Mouse (Mus musculus): ENCODE measurements around the gene Vwa3a. TPM values are rescaled to one million over a fixed set of nuclear protein-coding genes. Genes with fewer than 3 reads are reported as not detected.

Vwa3a gene
- polyA plus RNA-seq, 1 experiment from 2014 or later, result 0.04 TPM

- Histone ChIP-seq H3K4me3 (ENCODE audit: low read depth, low read length) (peak overlapping the region; percentile 64), H3K36me3 (ENCODE audit: control insufficient read depth, insufficient read depth, low read length) (no peaks in the 10 kb centered on the region), H3K27ac (replicated peaks; ENCODE audit: low read depth, low read length) (peak overlapping the region; percentile 82), H3K9me3 (ENCODE audit: control insufficient read depth, low read length) (no peaks in the 10 kb centered on the region), H3K4me2 (ENCODE audit: low read depth, severe bottlenecking) (peak overlapping the region; percentile 79), H3K4me1 (ENCODE audit: control insufficient read depth, insufficient read depth, low read length) (peaks cover 2% of the 10 kb centered on the region; the same call in 1 of the 2 replicates), H3K27me3 (ENCODE audit: control insufficient read depth, insufficient read depth, low read length) (no peaks in the 10 kb centered on the region), H3K9ac (ENCODE audit: low read length) (peak overlapping the region; percentile 83)
- DNase-seq (ENCODE audit: low spot score) (peak; percentile 84), ATAC-seq (ENCODE audit: insufficient number of reproducible peaks, low FRiP score, low TSS enrichment, low read depth) (peak; percentile 52)
- whole genome bisulfite sequencing, result under 1% methylated on average over 40 of the region's 40 CpGs
Observed at GRCm38 (mm10) chr7:120843037-120843621, 104.0 kb downstream of the Vwa3a start.

- ATAC-seq (ENCODE audit: insufficient number of reproducible peaks, low FRiP score, low TSS enrichment, low read depth), result no peak
Observed at GRCm38 (mm10) chr7:120843852-120844435, 104.8 kb downstream of the Vwa3a start.

GRCm38 (mm10) chr7:120844689-120845088 lies 105.6 kb downstream of the Vwa3a start:
- Histone ChIP-seq H3K27me3 (ENCODE audit: control insufficient read depth, insufficient read depth, low read length) (no peaks in the 10 kb centered on the region), H3K4me1 (ENCODE audit: control insufficient read depth, insufficient read depth, low read length) (peaks cover 2% of the 10 kb centered on the region; the same call in 1 of the 2 replicates), H3K4me3 (ENCODE audit: low read depth, low read length) (peak overlapping the region; percentile 11; the same call in 1 of the 2 replicates), H3K4me2 (ENCODE audit: low read depth, severe bottlenecking) (peak overlapping the region; percentile 79), H3K36me3 (ENCODE audit: control insufficient read depth, insufficient read depth, low read length) (no peaks in the 10 kb centered on the region), H3K9ac (ENCODE audit: low read length) (no peak overlapping the region), H3K27ac (replicated peaks; ENCODE audit: low read depth, low read length) (no peak overlapping the region), H3K9me3 (ENCODE audit: control insufficient read depth, low read length) (no peaks in the 10 kb centered on the region)
- DNase-seq (ENCODE audit: low spot score) (no peak), ATAC-seq (ENCODE audit: insufficient number of reproducible peaks, low FRiP score, low TSS enrichment, low read depth) (no peak)
- WGBS, result 12% methylated on average over 9 of the region's 9 CpGs

More at GRCm38 (mm10) chr7:120843852-120844435, 104.8 kb downstream of the Vwa3a start:
- H3K4me1 ChIP-seq (ENCODE audit: control insufficient read depth, insufficient read depth, low read length), result peaks cover 2% of the 10 kb centered on the region; the same call in 1 of the 2 replicates
- 2% methylated on average over 16 of the region's 16 CpGs for WGBS
- no peaks in the 10 kb centered on the region for H3K36me3 ChIP-seq (ENCODE audit: control insufficient read depth, insufficient read depth, low read length)
- peak overlapping the region; percentile 83 for H3K9ac ChIP-seq (ENCODE audit: low read length)
- H3K4me2 ChIP-seq (ENCODE audit: low read depth, severe bottlenecking), result peak overlapping the region; percentile 79
- H3K27ac ChIP-seq (replicated peaks; ENCODE audit: low read depth, low read length), result no peak overlapping the region
- peak overlapping the region; percentile 64 for H3K4me3 ChIP-seq (ENCODE audit: low read depth, low read length)
- no peaks in the 10 kb centered on the region for H3K9me3 ChIP-seq (ENCODE audit: control insufficient read depth, low read length)
- peak; percentile 59 for DNase-seq (ENCODE audit: low spot score)
- no peaks in the 10 kb centered on the region for H3K27me3 ChIP-seq (ENCODE audit: control insufficient read depth, insufficient read depth, low read length)

- DNase-seq (ENCODE audit: low spot score) (no peak), ATAC-seq (ENCODE audit: insufficient number of reproducible peaks, low FRiP score, low TSS enrichment, low read depth) (no peak)
- no peaks in the 10 kb centered on the region for H3K9me3 ChIP-seq (ENCODE audit: control insufficient read depth, low read length)
- H3K27me3 ChIP-seq (ENCODE audit: control insufficient read depth, insufficient read depth, low read length), result no peaks in the 10 kb centered on the region
- H3K9ac ChIP-seq (ENCODE audit: low read length), result no peak overlapping the region
- H3K36me3 ChIP-seq (ENCODE audit: control insufficient read depth, insufficient read depth, low read length), result no peaks in the 10 kb centered on the region
- WGBS, result 89% methylated on average over 3 of the region's 3 CpGs
- no peak overlapping the region for H3K4me3 ChIP-seq (ENCODE audit: low read depth, low read length)
- H3K27ac ChIP-seq (replicated peaks; ENCODE audit: low read depth, low read length), result no peak overlapping the region
- H3K4me1 ChIP-seq (ENCODE audit: control insufficient read depth, insufficient read depth, low read length), result peaks cover 2% of the 10 kb centered on the region; the same call in 1 of the 2 replicates
- no peak overlapping the region for H3K4me2 ChIP-seq (ENCODE audit: low read depth, severe bottlenecking)
Observed at GRCm38 (mm10) chr7:120848831-120849512, 109.9 kb downstream of the Vwa3a start.

- no peaks in the 10 kb centered on the region for H3K36me3 ChIP-seq (ENCODE audit: control insufficient read depth, insufficient read depth, low read length)
- no peak for ATAC-seq (ENCODE audit: insufficient number of reproducible peaks, low FRiP score, low TSS enrichment, low read depth)
- H3K4me3 ChIP-seq (ENCODE audit: low read depth, low read length), result no peak overlapping the region
- no peak overlapping the region for H3K9ac ChIP-seq (ENCODE audit: low read length)
- H3K27me3 ChIP-seq (ENCODE audit: control insufficient read depth, insufficient read depth, low read length), result no peaks in the 10 kb centered on the region
- DNase-seq (ENCODE audit: low spot score), result no peak
- no peaks in the 10 kb centered on the region for H3K4me1 ChIP-seq (ENCODE audit: control insufficient read depth, insufficient read depth, low read length)
- 94% methylated on average over 3 of the region's 3 CpGs for WGBS
- H3K9me3 ChIP-seq (ENCODE audit: control insufficient read depth, low read length), result no peaks in the 10 kb centered on the region
- no peak overlapping the region for H3K4me2 ChIP-seq (ENCODE audit: low read depth, severe bottlenecking)
- no peak overlapping the region for H3K27ac ChIP-seq (replicated peaks; ENCODE audit: low read depth, low read length)
Observed at GRCm38 (mm10) chr7:120850165-120850564, 111.0 kb downstream of the Vwa3a start.

Other genes starting within 250 kb of the Vwa3a start
- 206 and 216 TPM in 2 replicates for gene Uqcrc2, start 104.1 kb upstream of the Vwa3a start, polyA plus RNA-seq (2014; fragmentation: Nextera tagmentation; extraction: Ambion mirVana)
- gene Pdzd9, start 69.0 kb upstream of the Vwa3a start, polyA plus RNA-seq (2014; fragmentation: Nextera tagmentation; extraction: Ambion mirVana), result 0.41 and 0.70 TPM in 2 replicates
- gene Mosmo, start 61.7 kb upstream of the Vwa3a start, polyA plus RNA-seq (2014; fragmentation: Nextera tagmentation; extraction: Ambion mirVana), result 15.8 and 18.1 TPM in 2 replicates
- gene Gm5737, start 73.0 kb downstream of the Vwa3a start, polyA plus RNA-seq (2014; fragmentation: Nextera tagmentation; extraction: Ambion mirVana), result not detected in 2 replicates
- gene Eef2k, start 103.5 kb downstream of the Vwa3a start, polyA plus RNA-seq (2014; fragmentation: Nextera tagmentation; extraction: Ambion mirVana), result 9.6 and 12.0 TPM in 2 replicates
- 23.8 and 29.3 TPM in 2 replicates for gene Polr3e, start 178.4 kb downstream of the Vwa3a start, polyA plus RNA-seq (2014; fragmentation: Nextera tagmentation; extraction: Ambion mirVana)
- gene Cdr2, start 243.0 kb downstream of the Vwa3a start, polyA plus RNA-seq (2014; fragmentation: Nextera tagmentation; extraction: Ambion mirVana), result 14.0 and 16.2 TPM in 2 replicates
- gene Mfsd13b, start 243.2 kb downstream of the Vwa3a start, polyA plus RNA-seq (2014; fragmentation: Nextera tagmentation; extraction: Ambion mirVana), result 0.14 and 0.35 TPM in 2 replicates